Mouse (Mus musculus) spleen, adult 12 weeks (tissue): ENCODE results near the gene Ccnc.
"Not testable (repeated sequence)": the region's sequence is repeated elsewhere in the genome, so short reads cannot be mapped to it uniquely, and the experiment has no call there.

ENCODE experiments used
- DNase-seq: peaks from one replicate; pipeline ENCODE4 v3.0.0; 2022; ENCODE audit warnings: low spot score

Ccnc gene

GRCm38 (mm10) chr4:21726912-21727614 lies 438 bp upstream of the Ccnc start:
- peak; percentile 14 for DNase-seq

DNA sequence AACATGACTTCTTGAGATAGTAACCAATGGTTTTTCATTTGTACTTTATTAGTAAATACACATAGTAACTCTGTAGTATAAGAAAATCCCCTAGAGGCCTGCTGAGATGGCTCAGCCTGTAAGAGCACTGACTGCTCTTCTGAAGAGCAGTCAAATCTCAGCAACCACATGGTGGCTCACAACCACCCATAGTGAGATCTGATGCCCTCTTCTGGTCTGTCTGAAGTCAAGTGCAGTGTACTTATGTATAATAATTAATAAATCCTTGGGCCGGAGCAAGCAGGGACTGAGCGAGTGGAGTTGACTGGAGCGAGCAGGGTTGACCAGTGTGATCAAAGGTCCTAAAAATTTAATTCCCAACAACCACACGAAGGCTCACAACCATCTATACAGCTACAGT lies 11.7 kb downstream of the Ccnc start:
- DNase-seq = no peak

GRCm38 (mm10) chr4:21744142-21744541 lies 16.6 kb downstream of the Ccnc start:
- DNase-seq = not testable (repeated sequence)

- no peak for DNase-seq
Observed at GRCm38 (mm10) chr4:21745723-21746122, 18.2 kb downstream of the Ccnc start.

DNA sequence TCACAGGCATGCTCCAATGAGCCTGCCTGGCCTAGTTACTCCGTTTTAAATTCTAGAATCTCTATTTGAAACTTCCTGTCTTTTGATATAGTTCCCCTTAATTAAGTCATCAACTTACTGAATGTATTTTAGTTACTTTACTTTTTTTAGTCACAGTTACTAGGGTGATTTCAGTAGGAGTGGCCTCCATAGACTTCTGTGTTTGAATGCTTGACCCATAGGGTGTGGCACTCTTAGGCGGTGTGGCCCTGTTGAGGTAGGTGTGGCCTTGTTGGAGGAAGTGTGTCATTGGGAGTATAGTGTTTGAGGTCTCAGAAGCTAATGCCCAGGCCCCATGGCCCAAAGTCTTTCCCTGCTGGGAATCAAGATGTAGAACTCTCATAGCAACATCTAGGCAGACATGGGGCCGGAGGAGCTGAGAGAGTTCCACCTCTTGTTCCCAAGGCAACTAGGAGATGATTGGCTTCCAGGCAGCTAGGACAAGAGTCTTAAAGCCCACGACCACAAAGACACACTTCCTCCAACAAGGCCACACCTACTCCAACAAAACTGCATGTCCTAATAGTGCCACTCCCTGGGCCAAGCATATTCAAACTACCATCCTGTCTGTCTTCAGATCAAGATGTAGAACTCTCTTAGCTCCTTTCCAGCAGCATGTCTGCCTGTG lies 27.8 kb downstream of the Ccnc start:
- peak; percentile 37 for DNase-seq

DNA sequence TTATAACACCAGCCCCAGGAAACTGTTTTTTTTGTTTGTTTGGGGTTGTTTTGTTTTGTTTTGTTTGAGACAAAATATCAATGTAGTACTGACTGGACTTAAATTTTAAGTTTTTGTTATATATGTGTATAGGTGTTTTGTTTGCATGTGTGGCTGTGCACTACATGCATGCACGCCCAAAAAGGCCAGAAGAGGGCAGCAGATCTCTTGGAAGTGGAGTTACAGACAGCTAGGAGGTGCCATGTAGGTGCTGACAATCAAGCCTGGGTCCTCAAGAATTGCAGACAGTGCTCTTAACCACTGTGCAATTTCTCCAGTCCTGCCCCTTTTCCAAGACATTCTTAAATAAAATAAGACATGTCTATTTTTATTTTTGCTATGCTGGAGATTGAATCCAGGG lies 31.4 kb downstream of the Ccnc start:
- DNase-seq = no peak

DNA sequence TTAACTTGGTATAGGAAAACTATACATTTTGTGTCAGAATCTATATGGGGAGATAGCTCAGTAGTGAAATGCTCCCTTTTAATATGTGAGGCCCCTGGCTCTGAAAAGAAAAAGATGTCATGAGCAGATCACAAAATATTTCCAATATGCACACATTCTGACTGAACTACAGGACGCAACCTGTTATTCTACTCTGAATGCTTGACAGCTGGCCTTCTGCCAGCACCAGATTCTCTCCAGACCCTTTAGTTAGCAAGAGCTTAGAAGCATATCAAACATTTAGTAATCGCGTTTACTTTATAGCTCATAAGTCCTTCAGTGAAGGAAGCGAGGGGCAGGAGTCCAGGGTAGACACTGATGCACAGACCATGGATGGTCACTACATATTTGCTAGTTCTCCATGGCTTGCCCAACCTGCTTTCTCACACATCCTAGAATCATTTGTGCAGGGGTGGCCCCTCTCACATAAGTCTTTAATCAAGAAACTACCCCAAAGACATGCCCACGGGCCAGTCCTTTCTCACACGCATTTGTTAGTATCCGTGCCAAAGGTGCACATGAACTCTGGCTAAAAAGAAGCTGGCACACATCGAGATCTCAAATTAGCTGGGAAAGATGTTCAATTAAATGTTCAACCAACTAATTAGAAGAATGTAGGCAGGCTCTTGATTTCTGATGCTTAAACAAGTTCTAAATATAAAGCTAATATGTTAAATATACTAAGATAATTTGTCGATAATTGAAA lies 34.1 kb downstream of the Ccnc start:
- no peak for DNase-seq

GRCm38 (mm10) chr4:21763827-21764226 lies 36.3 kb downstream of the Ccnc start:
- DNase-seq = no peak

DNA sequence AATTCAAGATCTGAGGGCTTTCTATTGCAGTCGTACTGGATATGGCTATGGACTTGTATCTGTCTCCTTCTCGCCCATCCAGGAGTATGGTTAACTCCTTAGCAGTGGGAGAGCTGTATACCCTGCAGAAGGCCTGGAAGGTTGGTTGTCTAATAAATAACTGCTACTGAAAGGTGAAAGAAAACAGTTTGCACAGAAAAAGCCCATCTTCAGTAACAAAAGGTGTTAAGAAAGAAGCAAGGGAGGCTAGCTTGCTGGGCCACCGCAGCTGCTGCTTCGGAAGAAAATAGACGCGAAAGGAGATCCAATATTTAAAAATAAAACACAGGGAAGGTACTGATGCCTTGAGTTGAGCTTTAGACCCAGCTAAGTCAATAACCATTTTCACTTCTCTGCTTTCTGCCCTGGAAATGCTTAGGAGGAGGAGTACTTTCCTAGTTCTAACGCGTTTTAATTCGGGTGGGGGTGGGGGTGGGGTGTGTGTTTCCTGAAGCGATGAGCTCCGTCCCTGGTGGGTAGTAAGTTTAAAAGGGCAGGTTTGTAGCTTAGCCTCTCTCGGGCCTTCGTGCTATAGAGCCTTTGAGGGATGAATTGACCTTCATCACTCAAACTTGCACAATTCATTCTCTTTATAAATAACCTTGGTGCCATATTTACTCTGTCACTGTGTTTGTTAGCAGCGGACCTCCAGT lies 38.8 kb downstream of the Ccnc start:
- no peak for DNase-seq

DNA sequence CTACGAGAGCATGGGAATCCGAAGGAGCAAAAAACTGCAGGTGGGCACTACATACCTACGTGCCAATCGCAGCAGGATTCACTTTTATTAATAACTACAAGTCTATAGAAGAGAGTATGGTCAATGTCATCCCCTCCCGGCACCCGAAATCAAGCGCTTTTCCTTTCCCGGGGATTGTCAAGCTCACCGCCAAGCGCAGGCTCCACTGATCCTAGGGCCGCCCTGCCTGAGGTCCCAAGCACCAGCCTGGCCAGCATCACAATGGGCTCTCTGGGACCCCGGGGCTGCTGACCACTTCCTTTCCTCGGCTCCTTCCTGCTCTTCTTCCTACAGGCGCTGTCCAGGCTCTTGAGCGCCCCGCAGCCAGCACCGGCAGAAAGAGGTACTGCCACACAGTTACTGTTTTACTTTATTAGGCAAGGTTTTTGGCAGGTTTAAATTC lies 39.4 kb downstream of the Ccnc start, which contains the start of the genes Usp45 and Tstd3:
Gene Usp45, plus strand, starts transcription at position 294 of the 442 bp plus-strand sequence.
Gene Tstd3, minus strand, starts transcription at position 350 of the 442 bp plus-strand sequence.
- peak; percentile 67 for DNase-seq

DNA sequence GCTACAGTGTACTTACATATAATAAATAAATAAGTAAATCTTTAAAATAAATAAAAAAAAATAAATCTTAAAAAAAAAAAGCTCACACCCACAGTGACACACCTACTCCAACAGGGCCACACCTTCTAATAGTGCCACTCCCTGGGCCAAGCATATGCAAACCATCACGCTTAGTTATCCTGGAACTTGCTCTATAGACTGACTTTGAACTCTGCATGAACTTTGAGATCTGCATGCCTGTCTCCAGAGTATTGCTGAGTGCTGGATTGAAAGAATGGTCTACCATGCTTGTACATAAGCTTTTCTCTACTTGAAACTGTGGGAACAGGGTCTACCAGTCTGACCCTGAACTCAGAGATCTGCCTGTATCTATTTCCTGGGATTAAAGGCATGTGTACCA lies 43.6 kb downstream of the Ccnc start:
- DNase-seq = no peak

DNA sequence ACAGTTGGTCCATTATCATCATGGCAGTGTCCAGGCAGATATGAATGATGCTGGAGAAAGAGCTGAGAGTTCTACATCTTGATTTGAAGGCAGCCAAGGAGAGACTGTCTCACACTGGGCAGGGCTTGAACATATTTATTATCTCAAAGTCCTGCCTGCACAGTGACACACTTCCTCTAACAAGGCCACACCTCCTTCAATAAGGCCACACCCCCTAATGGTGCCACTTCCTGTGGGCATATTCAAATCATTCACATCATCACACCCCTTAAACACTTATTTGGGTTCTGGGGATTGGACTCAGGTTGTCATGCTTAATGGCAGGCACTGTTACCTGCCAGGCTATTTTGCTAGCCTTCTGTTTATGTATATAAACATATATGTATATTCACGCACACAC lies 44.8 kb downstream of the Ccnc start:
- no peak for DNase-seq

DNA sequence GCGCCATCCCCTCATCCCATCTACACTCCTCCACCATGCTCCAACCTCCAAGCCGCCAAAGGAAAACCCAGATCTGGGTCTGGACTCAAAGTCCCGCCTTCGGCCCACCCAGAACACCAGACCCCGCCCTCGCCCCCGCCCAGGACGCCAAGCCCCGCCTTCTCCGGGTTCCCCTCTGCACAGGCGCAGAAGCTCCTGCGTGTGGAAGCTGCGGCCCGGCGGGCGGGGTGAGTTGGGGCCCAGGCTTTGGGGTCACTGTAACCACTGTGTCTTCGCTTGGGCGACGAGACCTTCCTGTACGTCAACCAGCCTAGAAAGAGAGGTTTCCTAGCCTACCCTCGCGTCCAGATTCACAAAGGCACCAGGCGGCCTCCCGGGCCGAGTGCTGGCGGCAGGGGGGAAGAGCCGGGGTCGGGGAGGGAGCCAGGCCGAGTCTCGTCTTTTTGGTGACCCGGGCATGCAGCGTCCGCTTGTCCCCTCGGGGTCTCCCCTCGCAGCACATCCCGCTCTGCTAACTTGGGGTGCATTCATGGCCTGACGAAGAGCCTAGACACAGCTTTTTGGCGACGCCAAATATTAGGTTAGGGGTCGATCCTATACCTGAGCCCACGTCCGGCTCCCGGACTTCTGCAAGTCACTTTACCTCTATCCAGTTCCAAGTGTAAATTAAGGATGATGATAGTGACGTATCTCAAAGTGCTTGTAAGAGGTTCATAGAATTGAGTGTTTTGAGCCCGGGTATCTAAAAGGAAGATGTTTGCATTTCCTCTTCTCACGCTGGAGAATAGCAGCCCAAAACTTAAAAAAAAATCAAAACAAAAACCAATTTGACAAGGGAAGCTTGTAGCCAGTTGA lies 48.8 kb downstream of the Ccnc start:
- DNase-seq = peak; percentile 88

DNA sequence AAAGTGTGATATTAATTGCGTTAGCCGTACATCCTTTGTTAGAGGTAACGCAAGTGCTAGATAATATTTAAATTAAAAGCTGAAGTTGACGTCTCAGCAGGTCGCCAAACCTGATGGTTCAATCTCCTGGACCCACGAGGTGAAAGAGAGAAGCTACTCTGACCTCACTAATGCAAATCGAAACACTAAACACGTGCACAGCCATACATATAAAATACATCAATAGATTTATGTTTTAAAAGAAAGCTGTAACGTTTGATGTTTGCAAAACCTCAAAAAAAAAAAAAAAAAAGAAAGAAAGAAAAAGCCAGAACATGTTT lies 49.4 kb downstream of the Ccnc start:
- no peak for DNase-seq

DNA sequence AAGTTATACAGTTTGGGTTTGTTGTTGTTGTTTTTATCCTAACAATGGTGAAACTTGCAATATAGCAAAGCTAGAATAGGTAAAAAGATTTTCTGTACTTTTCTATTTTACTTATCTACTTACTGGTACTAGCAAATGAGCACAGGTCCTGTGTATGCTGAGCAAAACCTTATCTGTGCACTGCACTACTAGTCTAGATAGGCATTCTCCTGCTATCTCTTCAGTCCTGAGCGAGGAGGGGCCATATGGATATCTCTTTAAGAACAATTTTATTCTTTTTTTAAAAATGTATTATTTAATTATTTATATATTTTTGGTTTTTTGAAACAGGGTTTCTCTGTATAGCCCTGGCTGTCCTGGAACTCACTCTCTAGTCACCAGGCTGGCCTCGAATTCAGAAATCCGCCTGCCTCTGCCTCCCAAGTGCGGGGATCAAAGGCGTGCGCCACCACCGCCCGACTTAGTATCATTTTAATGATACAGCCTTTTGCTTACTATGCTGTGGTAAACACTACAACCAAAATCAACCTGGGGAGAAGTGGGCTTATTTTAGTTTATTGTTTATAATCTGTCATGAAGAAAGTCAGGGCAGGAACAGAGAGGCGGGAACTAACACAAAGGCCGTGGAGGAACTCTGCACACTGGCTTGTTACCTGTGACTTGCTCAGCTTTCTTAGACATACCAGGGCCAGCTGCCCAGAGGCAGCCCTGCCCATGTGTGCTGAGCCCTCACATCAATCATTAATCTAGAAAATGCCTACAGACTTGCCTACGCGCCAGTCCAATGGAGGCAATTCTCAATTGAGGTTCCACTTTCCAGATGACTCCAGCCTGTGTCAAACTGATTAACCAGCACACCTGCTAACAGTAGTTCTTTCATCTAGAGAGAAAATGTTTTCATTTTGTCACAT lies 53.6 kb downstream of the Ccnc start:
- no peak for DNase-seq

GRCm38 (mm10) chr4:21786268-21786667 lies 58.8 kb downstream of the Ccnc start:
- no peak for DNase-seq

DNA sequence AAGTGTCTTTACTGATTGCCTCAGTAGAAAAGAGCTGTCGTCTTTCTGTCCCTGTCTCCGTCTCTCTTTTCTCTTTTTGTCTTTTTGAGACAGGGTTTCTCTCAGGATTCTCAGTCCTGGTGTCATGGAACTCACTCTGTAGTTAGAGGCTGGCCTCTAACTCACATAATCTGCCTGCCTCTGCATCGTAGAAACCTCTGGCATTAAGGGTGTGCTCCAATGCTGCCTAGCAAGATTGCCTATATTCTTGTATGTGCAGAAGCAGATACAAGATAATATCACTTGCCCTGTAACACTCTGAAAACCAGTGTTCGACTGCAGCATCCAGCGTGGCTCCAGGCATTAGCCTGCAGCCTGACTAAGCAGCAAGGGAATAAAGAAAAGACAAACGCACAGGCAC lies 61.4 kb downstream of the Ccnc start:
- DNase-seq = no peak

DNA sequence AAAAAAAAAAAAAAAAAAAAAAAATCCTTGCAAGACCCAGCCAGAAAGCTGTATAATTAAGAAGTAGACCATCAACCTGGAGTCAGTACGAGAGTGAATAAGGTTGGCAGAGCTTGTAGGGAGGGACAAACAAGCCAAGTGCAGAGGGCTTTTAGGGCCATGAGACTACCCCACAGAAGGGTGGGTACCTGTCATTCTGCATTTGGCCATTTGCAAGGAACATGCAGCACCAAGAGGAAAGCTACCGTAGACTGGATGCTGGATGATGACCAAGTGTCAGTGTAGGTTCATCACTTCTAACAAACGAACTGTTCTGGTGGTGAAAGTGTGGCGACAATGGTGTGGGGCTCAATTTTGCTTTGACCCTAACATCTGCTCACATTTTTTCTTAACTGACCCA lies 62.3 kb downstream of the Ccnc start:
- no peak for DNase-seq

DNA sequence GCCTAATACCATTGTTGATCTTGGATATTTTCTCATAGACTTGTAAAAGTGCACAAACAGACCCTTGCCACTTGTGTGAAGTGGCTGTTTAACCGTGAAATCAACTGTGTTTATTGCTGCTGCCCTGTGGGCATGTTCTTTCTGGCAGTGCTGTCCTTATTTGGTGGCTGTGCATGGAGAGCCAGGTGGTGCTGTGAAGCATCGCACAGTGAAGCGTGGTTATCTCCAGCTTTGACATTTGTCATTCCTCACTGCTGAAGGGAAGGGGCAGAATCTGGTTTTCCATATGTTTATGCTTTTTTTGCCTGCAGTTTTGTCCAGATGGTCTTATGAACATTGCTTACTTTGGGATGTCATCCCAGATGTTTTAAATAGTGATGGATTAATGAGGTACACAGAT lies 66.1 kb downstream of the Ccnc start:
- no peak for DNase-seq

DNA sequence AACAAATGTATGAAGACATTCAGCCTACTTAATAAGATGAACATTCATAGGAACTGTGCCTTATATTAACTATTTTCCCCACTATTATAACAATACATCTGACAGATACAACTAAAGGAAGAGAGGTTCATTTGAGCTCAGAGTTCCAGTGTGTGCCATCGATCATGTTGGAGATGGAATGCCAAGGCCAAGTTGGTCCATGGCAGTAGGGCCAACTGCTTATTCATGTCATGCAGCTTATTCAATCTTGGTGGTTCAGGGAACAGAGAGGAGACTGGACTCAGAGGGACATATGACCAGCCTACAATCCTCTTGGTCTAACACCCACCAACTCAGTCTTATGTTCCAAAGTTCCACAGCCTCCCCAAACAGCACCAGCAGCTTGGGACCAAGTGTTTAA lies 73.5 kb downstream of the Ccnc start:
- no peak for DNase-seq

- no peak for DNase-seq
Observed at GRCm38 (mm10) chr4:21801620-21802019, 74.1 kb downstream of the Ccnc start.
